Mouse (Mus musculus) layer of hippocampus, adult 11-12 months (tissue): ENCODE measurements around the gene Gna11.
A peak's percentile ranks its signal among the peaks of the same experiment; 100 is the strongest.

Source experiments
- DNase-seq: peaks from one replicate; pipeline ENCODE4 v3.0.0; 2022; ENCODE audit warnings: low spot score

Gene Gna11

GRCm38 (mm10) chr10:81542727-81543460 lies 2.1 kb downstream of the Gna11 start:
- no peak for DNase-seq

- DNase-seq, result no peak
Measured at GRCm38 (mm10) chr10:81541803-81542202, 3.2 kb downstream of the Gna11 start.

DNA sequence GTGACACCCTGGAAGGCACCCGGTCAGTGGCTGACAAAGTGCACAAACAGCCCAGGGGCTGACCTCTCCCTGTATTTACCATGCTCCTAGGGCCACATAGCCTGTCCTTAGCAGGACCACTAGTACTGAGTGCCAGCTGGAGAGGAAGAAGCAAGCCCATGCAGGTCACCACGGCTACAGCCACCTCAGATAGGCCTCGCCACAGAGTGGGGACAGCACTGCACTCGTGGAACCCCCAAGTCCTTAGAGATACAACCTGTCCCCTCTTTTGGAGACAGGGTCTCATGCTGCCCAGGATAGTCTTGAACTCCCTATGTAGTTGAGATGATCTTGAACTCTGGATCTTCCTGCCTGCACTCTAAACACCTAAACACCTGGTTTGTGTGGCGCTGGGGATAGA lies 3.6 kb downstream of the Gna11 start:
- DNase-seq, result no peak

- no peak for DNase-seq
Measured at GRCm38 (mm10) chr10:81538321-81539048, 6.5 kb downstream of the Gna11 start.

GRCm38 (mm10) chr10:81537429-81537828 lies 7.6 kb downstream of the Gna11 start:
- no peak for DNase-seq

DNA sequence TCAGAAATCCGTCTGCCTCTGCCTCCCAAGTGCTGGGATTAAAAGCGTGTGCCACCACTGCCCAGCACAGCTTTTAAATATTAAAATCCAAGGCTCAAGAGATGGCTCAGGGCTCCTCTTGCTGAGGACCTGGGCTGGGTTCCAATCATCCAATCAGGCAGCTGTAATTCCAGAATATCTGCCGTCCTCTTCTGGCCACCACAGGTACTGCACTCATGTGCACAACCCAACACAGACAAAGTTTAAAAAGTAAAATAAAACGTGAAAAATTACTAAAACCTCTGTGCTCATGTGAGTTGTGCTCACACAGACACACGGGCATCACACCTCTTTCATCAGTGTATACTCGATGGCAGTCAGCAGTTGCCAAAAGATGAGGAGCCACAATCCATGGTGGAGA lies 8.3 kb downstream of the Gna11 start:
- DNase-seq, result no peak

DNA sequence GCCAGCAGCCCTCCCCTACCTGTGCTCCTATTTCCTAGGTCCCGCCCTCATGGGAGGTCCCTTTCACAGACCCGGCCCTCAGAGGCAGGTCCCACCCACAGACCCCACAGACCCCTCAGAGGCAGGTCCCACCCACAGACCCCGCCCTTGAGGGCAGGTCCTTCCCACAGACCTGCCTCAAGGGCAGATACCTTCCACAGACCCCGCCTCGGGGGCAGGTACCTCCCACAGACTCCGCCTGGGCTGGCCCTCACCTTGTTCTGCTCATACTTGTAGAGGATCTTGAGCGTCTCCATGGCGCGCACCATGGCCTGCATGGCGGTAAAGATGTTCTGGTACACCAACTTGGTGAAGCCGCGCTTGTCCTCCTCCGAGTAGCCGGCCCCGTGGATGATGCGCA lies 10.2 kb downstream of the Gna11 start:
- DNase-seq, result no peak

- peak; percentile 78 for DNase-seq
Measured at GRCm38 (mm10) chr10:81526779-81527178, 18.2 kb downstream of the Gna11 start.

DNA sequence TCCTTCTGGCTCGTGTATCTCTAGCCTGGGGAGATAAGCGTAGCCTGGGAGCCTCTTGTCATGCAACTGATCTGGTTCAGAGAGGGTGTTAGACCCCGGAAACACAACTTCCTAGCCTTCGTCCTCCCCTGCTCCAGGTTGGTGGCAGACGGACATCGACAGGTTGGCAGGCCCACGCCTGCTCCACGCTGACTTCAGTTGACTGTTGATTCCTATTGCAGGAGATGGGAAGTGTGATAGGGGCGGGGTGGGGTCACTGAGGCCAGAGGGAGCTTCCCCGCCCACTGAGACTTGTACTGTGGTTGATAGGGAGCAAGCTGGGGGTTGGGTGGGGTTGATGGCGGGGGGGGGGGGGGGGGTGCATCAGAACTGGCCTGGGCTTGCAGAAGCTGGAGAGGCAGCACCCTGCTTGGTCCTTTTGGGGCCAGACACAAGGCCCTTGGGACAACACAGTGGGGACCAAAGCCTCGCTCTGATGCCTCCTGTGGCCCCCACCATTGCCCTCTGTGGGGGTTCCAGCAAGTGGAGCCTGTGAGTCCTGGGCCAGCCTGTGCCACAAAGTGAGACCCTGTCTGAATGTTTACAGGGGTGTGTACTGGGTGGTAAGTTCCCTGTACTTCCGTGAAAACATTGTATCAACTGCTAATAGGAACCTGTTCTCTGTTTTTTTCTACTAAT lies 19.8 kb downstream of the Gna11 start:
- DNase-seq, result no peak

DNA sequence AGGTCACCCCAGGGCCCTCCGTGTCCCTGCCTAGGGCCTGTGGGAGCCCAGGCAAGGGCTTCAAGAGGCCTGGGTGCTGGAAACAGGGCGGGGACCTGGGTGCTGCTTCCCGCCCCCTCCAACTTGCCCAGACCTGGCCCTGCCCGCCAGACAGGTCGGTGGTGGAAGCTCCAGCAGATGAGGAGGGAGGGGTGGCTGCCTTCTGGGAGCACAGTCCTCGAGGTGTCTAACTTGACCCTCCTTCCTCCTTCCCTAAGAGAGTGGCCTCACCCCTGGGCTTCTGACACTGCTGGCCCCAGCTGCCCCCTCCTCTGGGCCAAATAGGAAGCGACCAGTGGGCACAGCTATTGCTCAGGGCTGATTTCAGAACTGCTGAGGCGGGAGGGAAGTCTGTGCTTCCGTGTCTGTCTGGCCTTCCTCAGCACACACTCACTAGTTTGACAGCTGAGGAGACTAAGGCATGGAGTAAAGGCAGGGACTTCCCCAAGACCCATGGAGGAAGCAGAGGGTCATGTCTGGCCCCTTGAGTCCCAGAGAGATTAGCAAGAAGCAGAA lies 20.9 kb downstream of the Gna11 start, which contains the start of gene Gna15:
TSS of gene Gna15 (minus strand) at position 175 of the 555 bp plus-strand sequence.
- DNase-seq, result peak; percentile 61

DNA sequence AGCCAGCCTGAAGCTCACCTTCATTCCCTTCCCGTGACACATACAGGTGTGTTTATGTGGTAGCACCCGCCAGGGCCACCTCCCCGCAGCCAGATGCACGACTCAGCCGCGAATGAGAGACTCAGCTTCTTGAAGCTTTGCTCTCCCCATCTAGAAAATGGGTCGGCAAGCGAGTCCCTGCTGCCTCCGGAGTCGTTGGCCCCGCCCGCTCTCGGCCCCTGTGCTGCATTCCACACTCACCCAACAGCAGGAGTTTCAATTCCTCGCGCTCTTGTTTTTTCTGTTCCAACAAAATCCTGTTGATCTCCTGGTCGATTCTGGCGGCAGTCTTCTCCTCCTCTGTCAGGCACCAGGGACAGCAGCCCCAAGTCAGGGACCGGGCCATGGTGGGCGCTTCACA lies 21.4 kb downstream of the Gna11 start:
- no peak for DNase-seq

DNA sequence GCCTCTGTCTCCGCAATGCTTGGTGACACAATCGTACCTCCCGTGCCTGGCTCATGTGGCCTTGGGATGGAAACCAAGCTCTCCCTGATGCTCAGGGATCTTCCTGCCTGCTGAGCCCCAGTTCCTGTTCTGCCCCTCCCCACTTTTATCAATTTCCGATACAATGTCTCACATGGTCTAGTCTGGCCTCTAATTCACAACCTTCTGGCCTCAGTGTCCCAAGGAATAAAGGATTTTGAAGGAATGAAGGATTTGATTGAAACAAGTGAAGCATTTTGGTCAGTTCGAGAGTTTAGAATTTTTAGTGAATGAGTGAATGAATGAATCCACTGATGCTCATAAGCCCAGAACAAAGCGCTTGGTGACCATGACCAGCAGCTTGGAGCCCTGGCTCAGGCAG lies 21.8 kb downstream of the Gna11 start:
- DNase-seq, result no peak

DNA sequence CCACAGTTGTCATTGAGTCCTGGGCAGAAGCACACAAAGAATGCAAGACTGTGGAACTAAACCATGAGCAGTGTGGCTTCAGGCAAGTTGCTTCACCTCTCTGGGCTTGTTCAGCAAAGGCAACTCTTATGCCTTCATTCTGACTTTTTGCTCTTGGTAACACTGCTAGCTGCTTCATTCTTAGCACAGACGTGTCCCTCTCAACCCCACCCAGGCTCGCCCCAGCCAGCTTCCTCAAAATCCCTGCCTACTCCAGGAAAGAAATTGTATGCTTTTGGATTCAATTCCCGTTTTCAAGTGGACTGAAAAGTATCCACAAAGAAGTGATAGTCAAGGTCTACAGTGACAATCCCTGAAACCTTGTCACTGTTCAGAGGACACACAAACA lies 25.0 kb downstream of the Gna11 start:
- DNase-seq, result no peak

GRCm38 (mm10) chr10:81519227-81519977 lies 25.6 kb downstream of the Gna11 start:
- no peak for DNase-seq

DNA sequence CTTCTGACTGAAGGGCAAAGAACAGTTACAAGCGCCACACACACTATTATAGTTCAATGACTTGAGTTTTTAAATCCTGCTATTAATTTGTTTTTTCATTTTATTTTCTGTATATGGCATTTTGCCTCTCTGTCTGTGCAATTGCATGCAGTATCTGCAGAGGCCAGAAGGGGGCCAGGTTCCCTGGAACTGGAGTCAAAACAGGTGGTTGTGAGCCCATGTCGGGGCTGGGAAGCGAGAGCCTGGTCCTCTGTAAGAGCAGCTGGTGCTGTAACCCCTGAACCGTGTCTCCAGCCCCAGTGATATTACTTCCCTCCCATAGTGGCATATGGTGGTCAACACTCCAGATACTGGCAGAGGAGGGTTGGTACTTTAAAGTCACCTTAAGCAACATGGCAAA lies 26.4 kb downstream of the Gna11 start:
- DNase-seq, result peak; percentile 65

GRCm38 (mm10) chr10:81517227-81517626 lies 27.8 kb downstream of the Gna11 start:
- DNase-seq, result no peak

DNA sequence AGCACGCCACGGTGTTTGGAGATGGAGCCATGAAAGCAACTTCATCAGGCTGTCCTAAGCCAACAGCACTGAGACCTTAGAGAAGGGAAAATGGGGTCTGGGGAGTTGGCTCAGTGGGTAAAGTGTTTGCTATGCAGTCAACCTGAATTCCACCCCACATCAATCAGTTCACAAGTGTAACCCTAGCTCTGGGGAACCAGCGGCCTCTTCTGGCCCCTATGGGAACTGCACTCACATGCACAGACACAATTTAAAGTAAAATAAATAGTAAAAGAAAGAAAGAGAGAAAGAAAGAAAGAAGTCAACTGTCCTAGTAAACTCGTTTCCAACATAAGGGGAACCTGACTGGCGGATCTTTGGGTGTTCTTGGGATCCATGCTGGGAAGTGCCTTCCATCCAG lies 31.2 kb downstream of the Gna11 start:
- DNase-seq, result no peak

GRCm38 (mm10) chr10:81510246-81510810 lies 34.7 kb downstream of the Gna11 start:
- DNase-seq, result no peak

DNA sequence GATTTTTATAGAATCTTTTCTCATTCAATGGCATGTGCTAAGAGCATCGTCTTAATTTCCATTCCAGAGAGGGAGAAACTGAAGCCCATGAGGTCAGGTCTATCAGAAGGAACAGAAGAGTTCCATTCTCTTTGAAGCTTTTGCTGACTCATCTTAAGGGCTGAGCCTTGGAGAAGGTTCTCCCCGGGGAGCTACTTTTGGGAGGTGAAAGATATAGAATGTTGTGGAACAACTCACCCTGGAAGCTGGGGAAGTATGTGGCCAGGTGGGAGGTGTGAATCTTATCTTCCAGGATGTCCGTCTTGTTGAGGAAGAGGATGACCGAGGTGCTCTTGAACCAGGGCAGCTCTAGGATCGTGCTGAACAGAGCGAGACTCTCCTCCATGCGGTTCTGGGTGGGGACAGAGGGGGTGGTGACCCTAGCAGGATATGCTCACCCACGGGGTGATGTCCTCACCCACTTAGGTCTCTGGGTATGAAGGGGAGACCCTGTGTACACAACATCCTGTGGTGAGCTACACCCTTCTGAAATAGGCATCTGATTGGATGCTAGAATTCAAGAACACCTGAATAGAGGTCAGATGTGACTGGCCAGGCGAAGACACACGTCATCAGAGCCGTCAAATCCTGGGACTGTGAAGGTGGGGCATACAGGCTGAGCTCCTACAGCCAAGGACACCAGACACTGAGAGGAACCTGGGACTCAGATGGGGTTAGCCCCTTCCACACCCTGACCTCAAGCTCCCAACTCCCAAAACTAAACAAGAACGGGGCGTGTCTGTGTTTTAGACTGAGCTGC lies 37.1 kb downstream of the Gna11 start:
- DNase-seq, result no peak

DNA sequence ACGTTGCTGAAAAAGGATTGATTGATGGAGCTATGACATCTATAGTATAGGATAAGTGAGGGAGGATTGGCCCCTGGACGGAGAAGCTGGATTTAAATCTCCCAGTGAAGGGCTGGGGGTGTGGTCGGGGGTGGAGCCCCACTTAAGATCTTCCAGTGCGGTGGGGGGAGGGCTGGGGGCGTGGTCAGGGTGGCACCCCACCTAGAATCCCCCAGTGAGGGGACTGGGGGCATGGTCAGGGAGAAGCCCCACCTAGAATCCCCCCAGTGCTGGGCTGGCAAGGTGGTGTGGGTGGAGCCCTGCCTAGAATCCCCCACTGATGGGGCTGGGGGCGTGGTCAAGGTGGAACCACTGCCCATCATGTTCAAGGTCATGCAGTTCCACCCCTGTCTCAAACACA lies 37.9 kb downstream of the Gna11 start:
- no peak for DNase-seq
